Mouse (Mus musculus): ENCODE data around the gene Ubr7.

DNA sequence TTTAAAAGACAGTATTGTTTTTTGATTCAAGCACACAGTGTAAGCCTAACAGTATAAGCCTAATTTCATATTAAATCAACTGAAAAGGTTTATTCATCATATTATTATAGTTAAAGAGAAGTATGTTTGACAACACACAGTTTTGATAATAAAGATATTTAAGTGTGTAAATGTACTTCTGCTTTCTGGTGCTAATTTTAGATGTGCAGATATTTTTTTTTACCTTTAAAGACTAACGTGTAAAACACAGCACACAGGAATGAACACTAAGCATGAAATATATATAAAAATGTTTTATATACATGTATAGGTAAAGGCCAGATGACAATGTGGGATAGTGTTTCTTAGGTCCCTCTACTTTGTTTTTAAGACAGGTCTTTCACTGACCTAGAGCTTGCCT, 69.4 kb downstream of the Ubr7 start:
- TF ChIP-seq CTCF (IDR thresholded peaks at IDR 0.05; ENCODE audit: extremely low read depth, insufficient read depth, insufficient read length, insufficient replicate concordance) (no peak), POLR2A (IDR thresholded peaks at IDR 0.05; ENCODE audit: low read depth, low read length) (no peak)

All from spleen, adult 2 months (tissue).